Mouse (Mus musculus): ENCODE data around the gene Vmn2r50.
"Not testable (repeated sequence)": the region's sequence is repeated elsewhere in the genome, so short reads cannot be mapped to it uniquely, and the experiment has no call there.

Gene Vmn2r50

GRCm38 (mm10) chr7:10053196-10053595 lies at the start of gene Vmn2r50:
Gene Vmn2r50 (minus strand): TSS chr7:10053296.
- DNase-seq (ENCODE audit: low spot score in 2 of 2), result not testable (repeated sequence)

- DNase-seq (ENCODE audit: low spot score in 2 of 2), result not testable (repeated sequence)
Measured at GRCm38 (mm10) chr7:9992157-9992556, 60.9 kb downstream of the Vmn2r50 start, which contains the start of gene Vmn2r49. Gene Vmn2r49 (minus strand): TSS chr7:9992257.
